Mouse (Mus musculus) embryonic facial prominence, embryonic 11.5 days (tissue): ENCODE data around the gene Brsk2. TPM values are rescaled to one million over a fixed set of nuclear protein-coding genes. Genes with fewer than 3 reads are reported as not detected.

Source experiments
- ATAC-seq: fragments of 200-750 bp; cut with Nextera tagmentation; replicated peaks from 2 replicates; pipeline ENCODE4 v1.8.0; 2017; ENCODE audit warnings: low read depth; ENCODE audit not compliant: insufficient number of reproducible peaks, low FRiP score, low TSS enrichment
- DNase-seq: peaks from one replicate; pipeline ENCODE4 v3.0.0-alpha.2; 2015; ENCODE audit warnings: low spot score
- H3K27ac ChIP-seq: fragments of 300-500 bp; sonication (generic); replicated peaks from 2 replicates; pipeline ENCODE4 v1.5.1; 2014; ENCODE audit warnings: mild to moderate bottlenecking, low read depth, low read length, control low read depth
- H3K27me3 ChIP-seq: fragments of 300-500 bp; sonication (generic); 2 replicates; pipeline ENCODE4 v1.6.1; 2014; ENCODE audit warnings: mild to moderate bottlenecking, low read length, moderate library complexity, mixed read lengths; ENCODE audit not compliant: control insufficient read depth, insufficient read depth
- H3K36me3 ChIP-seq: fragments of 300-500 bp; sonication (generic); replicated peaks from 2 replicates; pipeline ENCODE4 v1.6.1; 2014; ENCODE audit warnings: low read depth, mild to moderate bottlenecking, low read length, moderate library complexity, mixed read lengths; ENCODE audit not compliant: control insufficient read depth, insufficient read depth
- H3K4me1 ChIP-seq: fragments of 300-500 bp; sonication (generic); 2 replicates; pipeline ENCODE4 v1.6.1; 2014; ENCODE audit warnings: low read length, mixed read lengths; ENCODE audit not compliant: control insufficient read depth, insufficient read depth
- H3K4me2 ChIP-seq: fragments of 300-500 bp; sonication (generic); 2 replicates; pipeline ENCODE4 v1.6.1; 2014; ENCODE audit warnings: low read depth, mild to moderate bottlenecking, control low read depth, low read length, moderate library complexity
- H3K4me3 ChIP-seq: fragments of 300-500 bp; sonication (generic); 2 replicates; pipeline ENCODE4 v1.5.1; 2014; ENCODE audit warnings: low read depth, low read length, control low read depth
- H3K9ac ChIP-seq: fragments of 300-500 bp; sonication (generic); replicated peaks from 2 replicates; pipeline ENCODE4 v1.6.1; 2014; ENCODE audit warnings: mild to moderate bottlenecking, control low read depth, low read length
- H3K9me3 ChIP-seq: fragments of 300-500 bp; sonication (generic); replicated peaks from 2 replicates; pipeline ENCODE4 v1.6.1; 2016; ENCODE audit warnings: mild to moderate bottlenecking, low read length, inconsistent platforms, mixed read lengths; ENCODE audit not compliant: control insufficient read depth
- WGBS: fragments of 180-500 bp; shearing (Covaris S2); extraction: QIAGEN DNeasy Blood & Tissue Kit; methylation state at CpG from one replicate; pipeline ENCODE4 v1.1.7; 2014; 5-methylcytosine and 5-hydroxymethylcytosine counted together
- polyA plus RNA-seq: library from polyadenylated mRNA; unstranded; fragments of >200 nt; fragmentation: Nextera tagmentation; extraction: Ambion mirVana; gene quantifications from 2 replicates; pipeline ENCODE4 v1.2.1, GENCODE M21; 2014

The Brsk2 gene
- polyA plus RNA-seq, 1 experiment from 2014 or later: 2.4 TPM

DNA sequence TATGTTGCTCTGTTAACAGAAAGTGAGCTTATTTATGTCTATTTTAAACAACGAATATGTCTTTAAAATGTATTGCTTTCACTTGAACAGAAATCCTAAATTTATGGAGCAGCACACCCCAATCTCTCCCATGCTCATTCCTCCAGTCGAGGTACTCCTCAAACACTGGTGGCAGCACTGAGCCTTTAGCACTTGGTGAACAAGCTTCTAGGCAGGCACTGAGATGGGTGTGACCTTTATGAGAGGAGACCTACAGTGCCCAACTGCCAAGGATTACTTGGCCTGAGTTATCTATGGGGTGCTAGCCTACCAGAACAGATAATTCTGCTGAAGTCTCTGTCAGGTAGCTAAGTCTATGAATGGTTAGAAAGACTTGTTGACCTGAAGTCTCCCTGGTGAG lies 70.1 kb downstream of the Brsk2 start:
- Histone ChIP-seq H3K9ac (no peak overlapping the region), H3K9me3 (no peaks in the 10 kb centered on the region), H3K36me3 (no peaks in the 10 kb centered on the region), H3K27ac (no peak overlapping the region), H3K4me1 (no peaks in the 10 kb centered on the region), H3K4me2 (no peak overlapping the region), H3K27me3 (no peaks in the 10 kb centered on the region), H3K4me3 (no peak overlapping the region)
- DNase-seq (no peak), ATAC-seq (no peak)
- 52% methylated on average over 2 of the region's 2 CpGs for WGBS

DNA sequence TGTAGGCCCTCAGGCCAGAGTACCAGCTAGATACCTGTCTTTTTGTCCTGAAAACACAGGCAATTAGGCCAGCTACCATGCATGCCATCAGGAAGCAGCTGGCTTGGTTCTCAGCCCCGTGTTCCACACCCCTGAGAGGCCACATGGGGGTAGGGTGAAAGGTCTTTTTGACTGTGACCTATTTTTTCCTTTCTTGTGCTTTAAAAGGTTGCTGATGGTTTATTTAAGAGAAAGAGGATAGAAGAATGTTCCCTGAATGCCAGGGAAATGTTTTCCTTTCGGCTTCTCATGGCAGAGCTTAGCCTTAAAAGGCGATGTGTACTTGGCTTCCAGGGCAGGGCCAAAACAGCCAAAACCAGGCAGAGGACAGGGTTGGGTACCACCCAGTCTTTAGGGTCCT lies 71.3 kb downstream of the Brsk2 start:
- H3K9ac ChIP-seq: no peak overlapping the region
- H3K9me3 ChIP-seq: no peaks in the 10 kb centered on the region
- no peaks in the 10 kb centered on the region for H3K4me1 ChIP-seq
- H3K27me3 ChIP-seq: no peaks in the 10 kb centered on the region
- no peak overlapping the region for H3K4me2 ChIP-seq
- H3K36me3 ChIP-seq: no peaks in the 10 kb centered on the region
- WGBS: 65% methylated on average over 3 of the region's 3 CpGs
- H3K4me3 ChIP-seq: no peak overlapping the region
- ATAC-seq: no peak
- DNase-seq: no peak
- H3K27ac ChIP-seq: no peak overlapping the region

DNA sequence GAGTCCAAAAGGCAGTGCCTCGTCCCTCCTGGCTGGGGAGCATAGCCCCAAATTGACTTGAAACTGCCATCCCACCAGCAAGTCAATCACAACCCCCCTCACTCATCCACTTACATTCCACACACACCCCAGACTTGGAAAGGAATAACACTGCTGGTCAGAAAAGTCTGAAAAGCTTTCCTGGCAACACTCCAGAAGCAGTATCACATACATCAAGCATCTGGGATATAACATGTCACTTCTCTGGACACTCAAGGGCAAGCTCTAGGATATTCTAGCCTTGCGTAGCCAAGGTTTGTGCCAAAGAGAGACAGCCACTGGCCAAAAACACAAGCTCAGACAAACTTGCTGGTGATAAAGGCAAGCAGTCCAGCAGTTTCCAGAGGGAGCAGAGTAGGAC lies 75.6 kb downstream of the Brsk2 start:
- H3K9ac ChIP-seq: no peak overlapping the region
- ATAC-seq (no peak), DNase-seq (no peak)
- H3K36me3 ChIP-seq: no peaks in the 10 kb centered on the region
- H3K27ac ChIP-seq: no peak overlapping the region
- no peak overlapping the region for H3K4me2 ChIP-seq
- no peaks in the 10 kb centered on the region for H3K27me3 ChIP-seq
- H3K9me3 ChIP-seq: no peaks in the 10 kb centered on the region
- H3K4me3 ChIP-seq: no peak overlapping the region
- WGBS: 93% methylated on average over 2 of the region's 2 CpGs
- no peaks in the 10 kb centered on the region for H3K4me1 ChIP-seq

DNA sequence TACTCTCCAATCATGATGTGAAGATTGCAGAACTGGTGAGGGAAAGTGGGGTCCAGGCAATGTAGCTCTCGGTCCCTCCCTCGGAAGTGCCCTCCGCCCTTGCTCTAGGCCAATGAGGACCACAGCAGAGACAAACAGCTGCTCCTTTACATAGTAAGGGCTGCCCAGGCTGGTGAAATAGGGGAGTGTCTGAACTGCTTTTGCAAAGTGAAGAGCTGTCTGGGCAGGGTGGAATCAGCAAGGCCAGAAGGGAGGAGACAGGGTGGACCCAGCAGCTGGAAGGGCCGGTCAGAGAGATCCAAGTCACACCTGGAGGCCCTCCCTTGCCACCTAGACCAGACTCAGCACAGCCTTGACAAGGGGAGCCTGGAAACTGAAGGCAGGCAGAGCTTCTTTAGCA lies 76.4 kb downstream of the Brsk2 start:
- H3K9me3 ChIP-seq: no peaks in the 10 kb centered on the region
- DNase-seq (no peak), ATAC-seq (no peak; the same call in 1 of the 2 replicates)
- 79% methylated on average over 4 of the region's 4 CpGs for WGBS
- H3K9ac ChIP-seq: no peak overlapping the region
- H3K27me3 ChIP-seq: no peaks in the 10 kb centered on the region
- H3K4me3 ChIP-seq: no peak overlapping the region
- no peaks in the 10 kb centered on the region for H3K36me3 ChIP-seq
- no peak overlapping the region for H3K27ac ChIP-seq
- no peak overlapping the region for H3K4me2 ChIP-seq
- no peaks in the 10 kb centered on the region for H3K4me1 ChIP-seq

- H3K4me2 ChIP-seq: no peak overlapping the region
- H3K4me1 ChIP-seq: no peaks in the 10 kb centered on the region
- DNase-seq (no peak), ATAC-seq (no peak)
- no peak overlapping the region for H3K4me3 ChIP-seq
- H3K27me3 ChIP-seq: no peaks in the 10 kb centered on the region
- no peak overlapping the region for H3K27ac ChIP-seq
- H3K36me3 ChIP-seq: no peaks in the 10 kb centered on the region
- no peaks in the 10 kb centered on the region for H3K9me3 ChIP-seq
- H3K9ac ChIP-seq: no peak overlapping the region
Measured at GRCm38 (mm10) chr7:142030073-142030472, 80.5 kb downstream of the Brsk2 start.

DNA sequence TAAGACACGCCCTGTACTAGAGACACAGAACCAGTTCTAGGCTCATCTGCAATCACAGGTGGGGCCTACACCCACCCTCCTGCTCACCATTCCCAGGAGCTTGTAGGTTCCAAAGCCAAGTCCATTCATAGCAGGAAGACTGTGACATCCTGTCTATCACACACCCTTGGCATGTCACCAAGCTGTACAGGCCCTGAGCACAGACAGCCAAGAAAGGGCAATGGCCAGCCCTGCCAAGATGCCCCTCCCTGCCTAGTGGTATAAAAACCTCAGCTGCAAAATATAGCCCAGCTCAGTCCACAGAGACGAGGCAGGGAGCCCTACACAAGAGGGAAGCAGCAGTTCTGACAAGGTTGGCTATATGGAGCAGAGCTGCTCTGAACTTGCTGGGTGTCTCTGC lies 84.6 kb downstream of the Brsk2 start:
- H3K27me3 ChIP-seq: no peaks in the 10 kb centered on the region
- WGBS: 83% methylated on average over 2 of the region's 2 CpGs
- H3K9me3 ChIP-seq: no peaks in the 10 kb centered on the region
- H3K27ac ChIP-seq: no peak overlapping the region
- H3K36me3 ChIP-seq: no peaks in the 10 kb centered on the region
- no peak overlapping the region for H3K4me2 ChIP-seq
- DNase-seq (no peak), ATAC-seq (no peak)
- H3K4me3 ChIP-seq: no peak overlapping the region
- no peak overlapping the region for H3K9ac ChIP-seq
- H3K4me1 ChIP-seq: no peaks in the 10 kb centered on the region

GRCm38 (mm10) chr7:142035048-142035811 lies 85.7 kb downstream of the Brsk2 start:
- ATAC-seq (no peak), DNase-seq (no peak)

DNA sequence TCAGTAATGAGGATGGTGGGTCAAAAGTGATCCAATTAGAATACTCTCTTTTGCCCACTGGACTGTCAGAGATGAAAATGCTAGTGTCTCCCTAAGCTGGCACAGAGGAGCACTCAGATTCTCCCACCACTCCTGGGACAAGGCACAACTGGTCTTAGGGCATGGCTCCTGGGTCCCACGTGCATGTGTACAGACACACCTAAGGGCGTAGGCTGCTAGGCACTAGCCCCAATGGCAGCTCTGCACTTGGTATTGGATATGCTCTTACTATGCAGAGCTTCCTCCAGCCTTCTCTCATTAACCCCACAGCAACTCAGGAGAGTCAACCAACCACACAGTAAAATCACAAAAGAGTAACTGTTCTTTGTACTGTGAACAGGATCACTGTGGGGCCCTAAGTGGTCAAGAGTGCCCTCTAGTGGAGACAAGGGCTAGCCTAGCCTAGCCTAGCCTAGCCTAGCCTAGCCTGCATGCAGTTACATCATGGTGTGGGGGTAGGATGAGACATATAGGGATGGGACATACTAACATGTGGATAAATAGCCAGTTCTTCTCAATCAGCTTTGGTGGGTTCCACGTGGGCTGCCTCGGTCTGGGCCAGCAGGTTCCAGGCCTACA lies 88.1 kb downstream of the Brsk2 start:
- Histone ChIP-seq H3K4me3 (no peak overlapping the region), H3K4me2 (no peak overlapping the region), H3K4me1 (no peaks in the 10 kb centered on the region), H3K36me3 (no peaks in the 10 kb centered on the region), H3K9me3 (no peaks in the 10 kb centered on the region), H3K9ac (no peak overlapping the region), H3K27ac (no peak overlapping the region), H3K27me3 (no peaks in the 10 kb centered on the region)
- DNase-seq: peak; percentile 71
- ATAC-seq: peak; percentile 67; the same call in 1 of the 2 replicates
- WGBS: 69% methylated on average over 4 of the region's 4 CpGs

More at GRCm38 (mm10) chr7:142035048-142035811, 85.7 kb downstream of the Brsk2 start:
- Histone ChIP-seq H3K9me3 (no peaks in the 10 kb centered on the region), H3K36me3 (no peaks in the 10 kb centered on the region), H3K4me1 (no peaks in the 10 kb centered on the region), H3K4me3 (no peak overlapping the region), H3K27ac (no peak overlapping the region), H3K27me3 (no peaks in the 10 kb centered on the region), H3K9ac (no peak overlapping the region), H3K4me2 (no peak overlapping the region)
- 70% methylated on average over 2 of the region's 2 CpGs for WGBS
